Mouse (Mus musculus) hindbrain, embryonic 13.5 days (tissue): ENCODE data around the gene Reps2. TPM values are rescaled to one million over a fixed set of nuclear protein-coding genes. Genes with fewer than 3 reads are reported as not detected.

Experiments
- ATAC-seq: fragments of 200-750 bp; cut with Nextera tagmentation; 2 replicates; pipeline ENCODE4 v1.8.0; 2017; ENCODE audit warnings: moderate TSS enrichment; ENCODE audit not compliant: low FRiP score
- H3K27ac ChIP-seq: fragments of 300-500 bp; sonication (generic); 2 replicates; pipeline ENCODE4 v1.5.1; 2015; ENCODE audit warnings: inconsistent platforms, mild to moderate bottlenecking, moderate library complexity
- H3K27me3 ChIP-seq: fragments of 300-500 bp; sonication (generic); 2 replicates; pipeline ENCODE4 v1.6.1; 2015; ENCODE audit warnings: mild to moderate bottlenecking, inconsistent platforms
- H3K36me3 ChIP-seq: fragments of 300-500 bp; sonication (generic); 2 replicates; pipeline ENCODE4 v1.6.1; 2015; ENCODE audit warnings: mild to moderate bottlenecking, inconsistent platforms
- H3K4me1 ChIP-seq: fragments of 300-500 bp; sonication (generic); replicated peaks from 2 replicates; pipeline ENCODE4 v1.6.1; 2015; ENCODE audit warnings: inconsistent platforms
- H3K4me2 ChIP-seq: fragments of 300-500 bp; sonication (generic); 2 replicates; pipeline ENCODE4 v1.6.1; 2015; ENCODE audit warnings: inconsistent platforms, mild to moderate bottlenecking, moderate library complexity
- H3K4me3 ChIP-seq: fragments of 300-500 bp; sonication (generic); 2 replicates; pipeline ENCODE4 v1.5.1; 2015; ENCODE audit warnings: mild to moderate bottlenecking, inconsistent platforms
- H3K9ac ChIP-seq: fragments of 300-500 bp; sonication (generic); 2 replicates; pipeline ENCODE4 v1.6.1; 2015; ENCODE audit warnings: mild to moderate bottlenecking, inconsistent platforms
- H3K9me3 ChIP-seq: fragments of 300-500 bp; sonication (generic); 2 replicates; pipeline ENCODE4 v1.6.1; 2016; ENCODE audit warnings: inconsistent platforms
- WGBS: fragments of 180-500 bp; shearing (Covaris S2); methylation state at CpG from one replicate; pipeline ENCODE4 v1.1.7; 2015; 5-methylcytosine and 5-hydroxymethylcytosine counted together
- polyA plus RNA-seq: library from polyadenylated mRNA; unstranded; fragments of >200 nt; fragmentation: Nextera tagmentation; extraction: Ambion mirVana; gene quantifications from 2 replicates; pipeline ENCODE4 v1.2.1, GENCODE M21; 2015

Reps2 gene
- polyA plus RNA-seq, 1 experiment from 2014 or later: 1.7 TPM

- Histone ChIP-seq H3K27ac (no peak overlapping the region), H3K4me2 (no peak overlapping the region), H3K9me3 (no peaks in the 10 kb centered on the region), H3K9ac (no peak overlapping the region), H3K27me3 (peaks cover 10% of the 10 kb centered on the region; the same call in 1 of the 2 replicates), H3K4me3 (no peak overlapping the region), H3K36me3 (no peaks in the 10 kb centered on the region), H3K4me1 (no peaks in the 10 kb centered on the region)
- WGBS: 66% methylated on average over 7 of the region's 7 CpGs
- ATAC-seq: no peak
Measured at GRCm38 (mm10) chrX:162453821-162454402, 189.5 kb downstream of the Reps2 start.

DNA sequence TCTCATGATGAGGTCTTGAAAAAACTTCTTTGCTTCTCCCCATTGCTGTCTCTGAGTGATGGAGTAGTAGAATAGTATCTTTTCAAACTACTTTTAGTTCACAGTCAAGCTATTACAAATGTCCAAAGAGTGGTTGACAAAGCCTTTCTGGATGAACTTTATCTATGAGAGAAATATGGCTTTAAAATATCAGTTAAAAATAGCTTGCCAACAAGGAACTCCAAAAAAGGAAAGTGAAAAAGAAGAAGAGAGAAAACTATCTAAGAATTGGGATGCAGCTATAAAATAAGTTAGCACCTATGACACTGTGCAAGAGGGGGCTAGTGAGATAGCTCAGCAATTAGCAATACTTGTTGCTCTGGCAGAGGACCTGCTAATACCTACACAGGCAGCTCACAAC is 190.8 kb downstream of the Reps2 start:
- H3K9ac ChIP-seq: no peak overlapping the region
- H3K4me3 ChIP-seq: no peak overlapping the region
- H3K4me2 ChIP-seq: no peak overlapping the region
- peaks cover 11% of the 10 kb centered on the region; the same call in 1 of the 2 replicates for H3K27me3 ChIP-seq
- ATAC-seq: no peak
- no peaks in the 10 kb centered on the region for H3K36me3 ChIP-seq
- no peaks in the 10 kb centered on the region for H3K9me3 ChIP-seq
- H3K4me1 ChIP-seq: no peaks in the 10 kb centered on the region
- H3K27ac ChIP-seq: no peak overlapping the region

DNA sequence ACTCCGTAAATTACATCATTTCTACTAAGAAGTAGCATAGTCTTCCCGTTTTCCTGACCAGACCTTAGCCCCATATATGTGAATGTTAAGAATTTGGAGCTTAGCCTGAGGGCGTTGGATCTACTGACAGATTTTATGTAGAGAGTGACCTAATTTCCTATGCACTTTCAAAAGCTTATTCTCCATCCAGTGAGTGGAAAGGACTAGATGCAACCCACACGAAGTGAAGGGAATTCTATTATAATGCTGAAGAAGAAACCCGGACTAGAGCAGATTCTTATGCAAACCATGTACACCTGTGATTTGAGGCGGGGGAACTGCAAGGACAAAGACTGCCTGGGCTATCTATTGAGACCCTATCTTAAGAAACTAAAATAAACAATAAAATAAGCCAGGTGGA is 195.5 kb downstream of the Reps2 start:
- Histone ChIP-seq H3K36me3 (no peaks in the 10 kb centered on the region), H3K9ac (no peak overlapping the region), H3K27me3 (peaks cover 30% of the 10 kb centered on the region), H3K4me3 (no peak overlapping the region), H3K9me3 (no peaks in the 10 kb centered on the region), H3K27ac (no peak overlapping the region), H3K4me2 (no peak overlapping the region), H3K4me1 (no peaks in the 10 kb centered on the region)
- ATAC-seq: no peak
- 72% methylated on average over 6 of the region's 6 CpGs for WGBS

GRCm38 (mm10) chrX:162446678-162447318 is 196.7 kb downstream of the Reps2 start:
- no peak overlapping the region for H3K9ac ChIP-seq
- no peak overlapping the region for H3K4me2 ChIP-seq

GRCm38 (mm10) chrX:162443387-162443786 is 200.1 kb downstream of the Reps2 start:
- no peak overlapping the region for H3K4me2 ChIP-seq
- no peak overlapping the region for H3K27ac ChIP-seq
- 70% methylated on average over 1 of the region's 1 CpGs for WGBS
- H3K9me3 ChIP-seq: no peaks in the 10 kb centered on the region
- ATAC-seq: no peak
- no peaks in the 10 kb centered on the region for H3K36me3 ChIP-seq
- H3K9ac ChIP-seq: no peak overlapping the region
- H3K4me1 ChIP-seq: no peaks in the 10 kb centered on the region
- H3K27me3 ChIP-seq: peaks cover 34% of the 10 kb centered on the region
- H3K4me3 ChIP-seq: no peak overlapping the region

More at GRCm38 (mm10) chrX:162446678-162447318, 196.7 kb downstream of the Reps2 start:
- Histone ChIP-seq H3K4me3 (no peak overlapping the region), H3K27ac (no peak overlapping the region), H3K4me1 (no peaks in the 10 kb centered on the region), H3K36me3 (no peaks in the 10 kb centered on the region), H3K27me3 (peaks cover 31% of the 10 kb centered on the region), H3K9me3 (no peaks in the 10 kb centered on the region)
- WGBS: 91% methylated on average over 2 of the region's 2 CpGs
- ATAC-seq: no peak

- no peak overlapping the region for H3K27ac ChIP-seq
- no peak overlapping the region for H3K4me2 ChIP-seq
- H3K4me3 ChIP-seq: no peak overlapping the region
- no peak for ATAC-seq
- no peak overlapping the region for H3K9ac ChIP-seq
- H3K27me3 ChIP-seq: peaks cover 38% of the 10 kb centered on the region
- H3K36me3 ChIP-seq: no peaks in the 10 kb centered on the region
- 24% methylated on average over 1 of the region's 1 CpGs for WGBS
- H3K9me3 ChIP-seq: no peaks in the 10 kb centered on the region
- no peaks in the 10 kb centered on the region for H3K4me1 ChIP-seq
Measured at GRCm38 (mm10) chrX:162442970-162443369, 200.5 kb downstream of the Reps2 start.

DNA sequence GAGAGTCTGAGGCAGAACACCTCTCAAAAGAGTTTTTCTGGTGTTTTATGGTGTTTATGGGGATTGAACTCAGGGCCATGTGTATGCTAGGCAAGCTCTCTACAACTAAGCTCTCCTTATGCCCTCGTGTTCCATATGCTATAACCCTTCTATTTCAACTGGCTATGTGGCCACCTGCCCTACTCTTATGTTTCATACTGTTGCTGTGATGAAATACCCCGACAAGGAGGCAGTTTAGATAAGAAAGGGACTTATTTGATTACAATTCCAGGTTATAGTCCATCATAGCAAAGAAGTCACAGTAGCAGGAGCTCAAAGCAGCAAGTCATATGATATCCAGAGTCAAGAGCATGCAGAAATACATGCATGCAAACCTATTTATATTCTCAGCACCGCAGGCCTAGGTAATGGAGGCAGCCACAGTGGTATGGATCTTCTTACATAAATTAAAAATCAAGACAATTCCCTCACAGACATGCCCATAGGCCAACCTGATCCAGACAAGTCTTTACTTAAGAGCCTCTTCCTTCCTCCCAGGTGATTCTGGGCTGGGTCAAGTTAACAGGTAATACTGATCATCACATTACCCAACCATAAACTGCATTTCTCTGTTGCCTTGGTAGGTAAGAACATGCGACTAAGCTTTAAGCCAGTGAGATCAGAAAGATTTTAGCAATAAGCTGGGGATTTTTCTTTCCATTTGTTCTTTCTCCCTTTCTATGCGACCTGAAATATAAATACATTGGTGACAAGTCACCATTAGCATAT is 210.5 kb downstream of the Reps2 start:
- no peak overlapping the region for H3K4me2 ChIP-seq
- WGBS: 83% methylated on average over 5 of the region's 5 CpGs
- no peak overlapping the region for H3K4me3 ChIP-seq
- no peak overlapping the region for H3K9ac ChIP-seq
- H3K4me1 ChIP-seq: no peaks in the 10 kb centered on the region
- H3K27ac ChIP-seq: no peak overlapping the region
- H3K27me3 ChIP-seq: peaks cover 15% of the 10 kb centered on the region
- H3K9me3 ChIP-seq: no peaks in the 10 kb centered on the region
- H3K36me3 ChIP-seq: no peaks in the 10 kb centered on the region
- no peak for ATAC-seq

GRCm38 (mm10) chrX:162427698-162428097 is 215.8 kb downstream of the Reps2 start:
- no peak overlapping the region for H3K27ac ChIP-seq
- no peaks in the 10 kb centered on the region for H3K36me3 ChIP-seq
- H3K4me2 ChIP-seq: no peak overlapping the region
- no peaks in the 10 kb centered on the region for H3K9me3 ChIP-seq
- no peak overlapping the region for H3K4me3 ChIP-seq
- ATAC-seq: no peak
- H3K4me1 ChIP-seq: no peaks in the 10 kb centered on the region
- 83% methylated on average over 2 of the region's 3 CpGs for WGBS
- peaks cover 7% of the 10 kb centered on the region for H3K27me3 ChIP-seq
- H3K9ac ChIP-seq: no peak overlapping the region

DNA sequence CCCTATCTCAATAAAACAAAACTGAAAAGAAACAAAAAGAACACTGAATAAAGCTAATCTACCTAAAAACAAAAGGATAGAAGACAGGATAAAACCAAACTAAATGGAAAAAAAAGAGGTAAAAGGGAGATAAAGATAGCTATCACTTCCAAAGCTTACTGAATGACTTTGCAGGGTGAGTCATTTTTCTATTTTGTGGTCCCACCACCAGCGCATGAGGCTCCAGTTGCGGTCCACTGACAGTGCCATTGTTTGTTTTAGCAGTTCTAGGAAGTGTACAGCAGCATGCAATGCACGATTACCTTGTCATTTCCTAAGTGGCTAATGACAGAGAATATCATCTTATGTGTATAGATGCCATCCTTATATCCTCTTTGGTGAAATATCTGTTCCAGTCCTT is 224.0 kb downstream of the Reps2 start:
- 89% methylated on average over 3 of the region's 3 CpGs for WGBS
- H3K4me2 ChIP-seq: no peak overlapping the region
- H3K4me1 ChIP-seq: no peaks in the 10 kb centered on the region
- H3K9me3 ChIP-seq: no peaks in the 10 kb centered on the region
- ATAC-seq: no peak
- no peak overlapping the region for H3K4me3 ChIP-seq
- peaks cover 30% of the 10 kb centered on the region for H3K27me3 ChIP-seq
- no peak overlapping the region for H3K27ac ChIP-seq
- no peak overlapping the region for H3K9ac ChIP-seq
- no peaks in the 10 kb centered on the region for H3K36me3 ChIP-seq

DNA sequence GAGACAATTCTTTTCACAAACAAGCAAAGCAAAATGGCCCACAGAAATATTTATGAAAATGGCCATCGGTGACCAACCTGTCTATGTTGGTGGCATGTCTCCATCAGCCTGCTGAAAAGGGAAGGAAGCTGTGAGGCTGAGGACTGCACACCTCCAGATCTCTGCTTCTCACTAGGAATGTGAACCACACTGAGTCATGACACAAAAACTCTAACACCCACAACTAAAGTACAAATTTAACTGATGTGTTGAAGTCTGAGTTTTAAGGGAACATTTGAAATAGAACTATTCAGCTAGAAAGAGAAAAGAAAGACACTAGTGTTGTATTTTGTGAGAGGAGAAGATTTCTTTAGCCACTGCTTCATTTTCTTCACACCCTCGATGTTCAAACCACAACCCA is 230.3 kb downstream of the Reps2 start:
- whole genome bisulfite sequencing: 97% methylated on average over 2 of the region's 2 CpGs
- Histone ChIP-seq H3K9me3 (no peaks in the 10 kb centered on the region), H3K4me2 (no peak overlapping the region), H3K4me1 (no peaks in the 10 kb centered on the region), H3K27me3 (peaks cover 57% of the 10 kb centered on the region), H3K4me3 (no peak overlapping the region), H3K9ac (no peak overlapping the region), H3K36me3 (no peaks in the 10 kb centered on the region), H3K27ac (no peak overlapping the region)
- no peak for ATAC-seq

GRCm38 (mm10) chrX:162407291-162407690 is 236.2 kb downstream of the Reps2 start:
- no peak for ATAC-seq
- H3K9me3 ChIP-seq: no peaks in the 10 kb centered on the region
- no peak overlapping the region for H3K4me3 ChIP-seq
- peaks cover 62% of the 10 kb centered on the region for H3K27me3 ChIP-seq
- no peak overlapping the region for H3K4me2 ChIP-seq
- WGBS: 45% methylated on average over 4 of the region's 4 CpGs
- H3K36me3 ChIP-seq: no peaks in the 10 kb centered on the region
- H3K9ac ChIP-seq: no peak overlapping the region
- H3K4me1 ChIP-seq: no peaks in the 10 kb centered on the region
- no peak overlapping the region for H3K27ac ChIP-seq

DNA sequence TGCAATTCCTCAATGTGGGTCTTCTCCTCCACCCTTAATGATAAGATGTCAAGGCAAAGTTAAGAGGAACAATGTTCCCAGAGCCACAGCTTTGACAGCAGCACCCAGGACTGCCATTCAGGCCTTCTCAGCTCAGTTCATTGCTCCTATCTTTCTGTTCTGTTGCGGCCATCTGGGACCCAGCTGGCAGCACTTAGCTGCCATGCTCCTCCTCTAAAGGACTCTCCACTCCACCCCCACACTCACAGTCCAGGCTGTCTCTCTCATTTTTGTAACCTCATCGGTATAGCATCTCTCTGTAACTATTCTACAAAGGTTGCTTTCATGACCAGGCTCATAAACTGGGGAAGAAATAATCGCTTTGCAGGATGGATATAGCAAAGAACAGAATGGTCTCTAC is 241.0 kb downstream of the Reps2 start:
- Histone ChIP-seq H3K36me3 (no peaks in the 10 kb centered on the region), H3K9ac (no peak overlapping the region), H3K4me3 (no peak overlapping the region), H3K4me1 (no peaks in the 10 kb centered on the region), H3K9me3 (no peaks in the 10 kb centered on the region), H3K27ac (no peak overlapping the region), H3K4me2 (no peak overlapping the region), H3K27me3 (peaks cover 42% of the 10 kb centered on the region)
- ATAC-seq: no peak
- 80% methylated on average over 3 of the region's 3 CpGs for WGBS

- Histone ChIP-seq H3K36me3 (no peaks in the 10 kb centered on the region), H3K9me3 (no peaks in the 10 kb centered on the region), H3K27ac (no peak overlapping the region), H3K27me3 (no peaks in the 10 kb centered on the region), H3K4me3 (no peak overlapping the region), H3K4me1 (no peaks in the 10 kb centered on the region), H3K9ac (no peak overlapping the region), H3K4me2 (no peak overlapping the region)
- 97% methylated on average over 1 of the region's 1 CpGs for WGBS
- ATAC-seq: no peak
Measured at GRCm38 (mm10) chrX:162380730-162381129, 262.7 kb downstream of the Reps2 start.
